17 mouse cellular contexts compared by ENCODE assay signal in the genomic region with DNA sequence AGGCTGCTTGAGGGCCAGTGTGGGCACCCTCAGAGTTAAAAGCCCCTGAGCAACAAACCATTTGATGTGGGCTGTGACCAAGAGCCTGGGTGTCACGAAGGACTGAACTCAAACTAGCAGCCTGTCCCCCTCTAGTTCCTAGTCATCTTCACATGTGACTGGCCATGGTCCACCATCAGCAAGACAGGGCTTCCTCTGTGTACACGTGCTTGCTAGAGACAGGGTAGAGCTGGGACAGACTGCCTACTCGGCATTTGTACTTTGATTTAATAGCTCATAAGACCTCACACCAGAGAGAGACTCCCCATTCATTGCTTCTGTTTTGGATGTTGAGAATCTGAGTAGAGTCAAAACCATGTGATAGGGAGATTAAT. TPM values are rescaled to one million over a fixed set of nuclear protein-coding genes. Genes with fewer than 3 reads are reported as not detected.
DNase-seq lines count a peak whose midpoint lies in the region; ATAC-seq and TF ChIP-seq lines count a peak whose summit lies in the region.
"Had no signal": no experiment of that assay in that cellular context is flagged by ENCODE, and none has a peak within 500 bp of the region (broad histone marks: within the 10 kb centered on the region; RNA-seq: fewer than 3 reads in every experiment).

No protein-coding gene starts in this region.

- no peak for DNase-seq in heart, adult 11 months
- peak; percentile 60 for DNase-seq in kidney, adult 9 months
- no peak for DNase-seq in adrenal gland, adult 18-20 months (ENCODE audit: low spot score in 2 of 2)
- no peak for DNase-seq in frontal cortex, postnatal 25 days (ENCODE audit: low spot score in 2 of 2)
- no peak for DNase-seq in adrenal gland, postnatal 14 days
- DNase-seq: cerebellum, postnatal 14 days; layer of hippocampus, postnatal 36 days; spleen, adult 18-20 months; thymus, adult 18-20 months had no signal

- TF ChIP-seq POLR2A in cortical plate, adult 2 months (IDR thresholded peaks at IDR 0.05; ENCODE audit: extremely low read depth, insufficient read depth, low read length), result no peak

- no peak overlapping the region for H3K27ac ChIP-seq in heart, embryonic 12.5 days (ENCODE audit: poor library complexity, severe bottlenecking)
- 0 out of 2 replicates have a peak overlapping the region, but pooled peaks have one; percentile 4 for H3K27ac ChIP-seq in cortical plate, adult 2 months (ENCODE audit: insufficient read depth, low read length)
- H3K27ac ChIP-seq in limb, embryonic 13.5 days, result peak overlapping the region; percentile 96
- H3K27ac ChIP-seq: hindbrain, embryonic 13.5 days had no signal

- no peak overlapping the region for H3K4me2 ChIP-seq in heart, embryonic 12.5 days
- H3K4me2 ChIP-seq in limb, embryonic 13.5 days (replicated peaks), result peak overlapping the region; percentile 22
- H3K4me2 ChIP-seq: hindbrain, embryonic 13.5 days; liver, embryonic 12.5 days had no signal

- H3K4me1 ChIP-seq in heart, embryonic 12.5 days (replicated peaks), result peaks cover 65% of the 10 kb centered on the region
- peaks cover 23% of the 10 kb centered on the region for H3K4me1 ChIP-seq in cortical plate, adult 2 months (ENCODE audit: control insufficient read depth, insufficient read depth, low read length)
- H3K4me1 ChIP-seq in limb, embryonic 13.5 days, result peaks cover 92% of the 10 kb centered on the region

- no peak for TF ChIP-seq CTCF in cortical plate, adult 2 months (IDR thresholded peaks at IDR 0.05; ENCODE audit: extremely low read depth, insufficient read depth, low read length)

- H3K27me3 ChIP-seq in heart, embryonic 12.5 days (replicated peaks), result no peaks in the 10 kb centered on the region
- no peaks in the 10 kb centered on the region for H3K27me3 ChIP-seq in limb, embryonic 13.5 days
- H3K27me3 ChIP-seq: hindbrain, embryonic 13.5 days; liver, embryonic 12.5 days had no signal

- 68% methylated on average over 3 of the region's 3 CpGs for WGBS in heart, embryonic 12.5 days
- 17% methylated on average over 3 of the region's 3 CpGs for WGBS in limb, embryonic 13.5 days

- no peaks in the 10 kb centered on the region for H3K9me3 ChIP-seq in heart, embryonic 12.5 days (replicated peaks)
- no peaks in the 10 kb centered on the region for H3K9me3 ChIP-seq in limb, embryonic 13.5 days
- H3K9me3 ChIP-seq: G1E; hindbrain, embryonic 13.5 days; liver, embryonic 12.5 days had no signal

- no peaks in the 10 kb centered on the region for H3K36me3 ChIP-seq in heart, embryonic 12.5 days
- no peaks in the 10 kb centered on the region for H3K36me3 ChIP-seq in limb, embryonic 13.5 days
- H3K36me3 ChIP-seq: hindbrain, embryonic 13.5 days; liver, embryonic 12.5 days had no signal

- no peak overlapping the region for H3K4me3 ChIP-seq in heart, embryonic 12.5 days
- no peak overlapping the region for H3K4me3 ChIP-seq in cortical plate, adult 2 months (ENCODE audit: insufficient read depth, low read length)
- H3K4me3 ChIP-seq in limb, embryonic 13.5 days, result no peak overlapping the region
- H3K4me3 ChIP-seq: erythroblast, embryonic 14.5 days; hindbrain, embryonic 13.5 days; liver, embryonic 12.5 days; myocyte had no signal

- H3K9ac ChIP-seq in heart, embryonic 12.5 days, result peak overlapping the region; percentile 12; the same call in 1 of the 2 replicates
- peak overlapping the region; percentile 50; the same call in 1 of the 2 replicates for H3K9ac ChIP-seq in limb, embryonic 13.5 days
- H3K9ac ChIP-seq: hindbrain, embryonic 13.5 days; liver, embryonic 12.5 days had no signal

- no peak for ATAC-seq in heart, embryonic 12.5 days (ENCODE audit: insufficient number of reproducible peaks, low FRiP score)
- no peak for ATAC-seq in limb, embryonic 13.5 days (ENCODE audit: low FRiP score, low read depth)
- ATAC-seq: liver, embryonic 12.5 days had no signal

RNA-seq across cellular contexts. Expression of a gene that starts 27.1 kb away (rescaled TPM):
- 16.9 and 20.1 TPM in 2 replicates for polyA plus RNA-seq in heart, embryonic 12.5 days (2016; fragmentation: Nextera tagmentation; extraction: Ambion mirVana)
- 128 and 130 TPM in 2 replicates for polyA plus RNA-seq in cortical plate, adult 2 months (2012; rRNA removed)
- 40.5 and 41.1 TPM in 2 replicates for polyA plus RNA-seq in limb, embryonic 13.5 days (2015; fragmentation: Nextera tagmentation; extraction: Ambion mirVana)
- total RNA-seq in adrenal gland, adult 18-20 months (2021), result 10 to 100 TPM; 11.8 to 22.2 TPM
- total RNA-seq in adrenal gland, postnatal 14 days (2021), result 21.1 and 26.0 TPM in 2 replicates
